Mouse (Mus musculus) cerebellum, postnatal 4 days (tissue): Measurements from ENCODE around the gene Fam43a.
A peak's percentile ranks its signal among the peaks of the same experiment; 100 is the strongest.

Experiments used
- DNase-seq, 2 experiments: peaks; one replicate each; pipeline ENCODE4 v3.0.0; 2022; ENCODE audit warnings: low spot score in 2 of 2, mixed read lengths in 1 of 2

Gene Fam43a

DNA sequence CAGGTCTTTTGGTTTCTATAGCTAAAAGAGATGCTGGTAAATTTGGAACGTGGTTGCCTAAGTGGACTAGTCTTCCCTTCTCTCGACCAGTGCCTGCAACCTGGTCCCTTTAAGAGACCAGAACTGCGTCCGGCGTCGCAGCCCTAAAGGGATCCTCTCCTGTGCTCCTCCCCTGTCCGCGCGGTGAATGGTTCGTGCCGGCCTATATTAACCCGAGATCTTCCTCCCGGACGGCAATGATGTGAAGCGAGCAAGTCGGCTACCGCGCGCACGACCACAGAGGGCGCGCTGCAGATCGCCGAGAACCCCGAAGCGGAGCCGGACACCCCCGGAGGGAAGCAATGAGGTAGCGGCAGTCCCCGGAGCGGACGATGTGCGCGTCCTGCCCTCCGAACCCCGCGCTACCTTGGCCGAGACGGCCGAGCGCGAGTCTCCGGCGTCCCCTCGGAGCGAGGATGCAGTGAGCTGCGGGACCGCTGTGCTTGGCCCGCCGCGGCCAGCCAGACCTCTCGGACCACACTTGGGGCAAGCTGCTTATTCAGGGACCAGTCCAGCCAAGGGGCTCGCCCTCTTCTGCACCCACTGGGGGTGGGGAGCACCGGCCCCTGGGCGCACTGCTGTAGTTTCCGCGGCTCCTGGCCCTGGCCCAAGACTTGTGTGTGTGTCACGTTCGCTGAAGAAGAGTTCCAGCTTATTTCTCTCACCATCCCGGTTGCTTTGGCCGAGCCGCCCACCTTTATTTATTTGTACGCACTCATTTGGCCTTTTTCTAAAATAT, at the start of gene Fam43a:
Gene Fam43a, plus strand, starts transcription at position 233 of the 778 bp plus-strand sequence.
- DNase-seq = peak; percentile 73 to 85

DNA sequence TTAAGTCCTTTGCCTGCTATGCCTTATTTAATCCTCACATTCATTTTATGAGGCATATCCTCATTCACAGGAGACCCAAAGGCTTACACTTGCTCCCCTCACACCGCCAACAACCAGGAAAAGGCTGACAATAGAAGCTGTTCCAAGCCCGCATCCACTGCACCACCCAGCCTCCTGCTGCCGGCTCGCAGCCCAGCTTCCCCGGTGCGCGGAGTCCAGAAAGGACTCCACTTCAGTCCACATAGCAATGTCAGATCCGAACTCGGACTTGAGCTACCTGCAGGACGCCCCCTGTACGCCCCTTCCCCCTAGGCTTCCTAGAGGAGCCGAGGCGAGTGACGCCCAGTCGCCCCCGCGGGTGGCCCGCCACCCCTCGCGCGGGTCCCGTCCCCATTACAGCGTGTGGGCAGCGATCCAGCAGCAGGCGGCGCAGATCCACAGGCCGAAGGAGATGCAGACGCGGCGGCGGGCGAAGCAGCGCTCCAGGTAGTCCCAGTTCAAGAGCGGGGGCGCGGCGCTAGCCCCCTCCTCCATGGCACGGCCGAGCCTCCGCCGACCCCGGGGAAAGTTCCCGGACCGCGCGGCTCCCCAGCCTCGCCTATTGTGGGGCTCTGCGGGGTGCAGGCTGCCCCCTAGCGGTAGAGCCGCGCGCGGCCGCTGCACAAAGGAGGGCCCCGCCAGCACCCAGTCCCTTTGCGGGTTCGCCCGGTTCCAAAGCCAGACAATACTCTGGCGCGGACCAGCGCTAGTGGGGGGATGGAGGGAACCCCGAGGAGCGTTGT, 49.4 kb upstream of the Fam43a start:
- DNase-seq = peak; percentile 74 to 86

DNA sequence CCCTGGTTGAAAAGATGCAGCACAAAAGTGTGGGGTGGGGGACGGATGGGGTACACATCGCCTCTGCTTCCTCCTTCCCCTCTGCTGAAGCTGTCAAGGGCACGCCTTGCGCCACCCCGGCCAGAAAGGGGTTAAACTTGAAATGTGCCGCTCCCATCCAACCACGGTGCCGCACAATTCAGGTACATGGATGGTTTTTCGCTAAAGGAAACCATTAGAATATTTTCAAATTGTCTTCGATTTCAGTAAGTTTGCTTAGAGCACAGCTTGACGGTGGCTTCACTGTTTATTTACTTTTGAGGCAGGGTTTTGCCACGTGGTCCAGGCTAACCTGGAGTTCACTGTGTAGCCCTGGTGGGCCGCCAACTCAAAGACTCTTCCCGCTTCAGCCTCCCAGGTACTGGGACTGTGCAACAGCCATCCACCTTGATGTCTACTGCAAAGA, 48.8 kb upstream of the Fam43a start, which contains the start of gene Tmem44:
Gene Tmem44, minus strand, starts transcription at position 95 of the 445 bp plus-strand sequence.
- DNase-seq = no peak

DNA sequence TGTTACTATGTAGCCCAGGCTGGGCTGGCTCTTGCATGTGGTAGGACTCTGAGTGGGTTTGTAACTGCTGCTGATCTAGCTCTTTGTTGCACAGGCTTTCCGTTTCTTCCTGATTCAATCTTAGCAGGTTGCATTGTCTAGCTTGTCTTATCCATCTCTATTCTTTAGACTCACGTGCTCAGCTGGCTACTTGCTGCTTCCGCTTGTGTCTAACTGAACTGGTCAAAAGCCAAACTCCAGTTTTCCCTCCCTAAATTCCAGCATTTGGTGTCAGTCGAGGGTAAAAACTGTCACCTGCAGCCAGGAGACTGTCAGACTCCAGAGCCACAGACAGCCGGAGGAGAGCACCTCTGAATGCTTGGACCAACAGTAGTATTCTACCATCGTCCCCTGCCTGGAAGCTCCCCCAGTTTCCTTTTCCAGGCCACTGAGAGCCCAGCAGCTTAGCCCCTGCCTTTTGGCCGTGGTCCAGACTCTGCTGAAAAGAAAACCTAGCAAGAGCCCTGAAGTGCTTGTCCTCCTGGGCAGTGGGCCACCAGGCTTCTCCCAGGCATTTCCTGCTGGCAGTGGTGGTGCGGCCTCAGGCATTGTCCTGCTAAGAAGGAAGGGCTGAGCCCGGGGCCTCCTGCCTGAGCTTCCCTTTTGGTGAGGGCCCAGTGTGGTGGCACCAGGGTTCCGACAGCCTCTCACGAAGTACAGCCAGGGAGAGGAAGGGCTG, 46.7 kb upstream of the Fam43a start:
- peak; percentile 59 to 77 for DNase-seq

DNA sequence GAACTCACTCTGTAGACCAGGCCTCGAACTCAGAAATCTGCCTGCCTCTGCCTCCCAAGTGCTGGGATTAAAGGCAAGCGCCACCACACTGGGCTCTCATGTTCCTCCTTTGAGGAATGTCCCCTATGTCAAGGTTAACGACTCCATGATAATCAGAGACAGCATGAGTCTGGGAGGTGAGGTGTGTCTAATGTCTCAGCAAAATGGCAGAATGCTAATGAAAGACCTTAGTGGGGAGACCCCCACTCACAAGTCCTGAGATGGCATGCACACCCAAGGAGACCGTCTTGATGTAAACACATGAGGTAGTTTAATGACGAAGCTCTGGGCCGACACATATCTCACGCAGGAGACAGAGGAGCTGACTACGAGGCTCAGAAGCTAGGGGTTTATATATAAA, 45.4 kb upstream of the Fam43a start:
- no peak for DNase-seq

DNA sequence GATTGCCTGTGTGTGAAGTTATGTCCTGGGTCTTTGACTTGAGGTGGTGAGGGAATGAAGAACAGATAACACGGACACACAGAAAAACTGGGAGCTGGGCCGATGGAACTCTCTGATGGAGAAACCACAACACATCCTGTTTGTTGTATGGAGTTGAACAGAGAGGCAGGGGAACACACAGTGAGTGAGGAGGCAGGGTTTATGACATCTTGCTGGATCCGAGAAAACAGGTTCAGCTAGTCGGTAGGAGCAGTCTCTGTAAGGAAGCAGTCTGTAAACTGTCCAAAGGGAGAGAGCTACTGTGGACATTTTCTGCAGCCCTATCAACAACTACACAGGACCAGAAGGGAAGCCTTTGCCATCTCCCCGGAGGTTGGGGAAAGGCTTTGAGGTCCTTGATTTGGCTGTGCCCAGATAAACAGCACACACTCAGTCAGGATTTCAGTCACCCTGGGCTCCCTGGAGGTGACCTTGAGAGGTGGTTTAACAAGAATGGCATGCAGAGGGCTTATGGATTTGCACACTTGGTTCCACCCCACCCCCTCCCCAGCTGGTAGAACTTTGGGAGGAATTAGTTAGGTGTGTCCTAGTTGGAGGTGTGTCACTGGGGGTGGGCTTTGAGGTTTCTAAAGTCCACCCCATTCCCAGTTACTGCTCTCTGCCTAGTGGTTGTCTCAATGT, 40.1 kb upstream of the Fam43a start:
- no peak for DNase-seq

DNA sequence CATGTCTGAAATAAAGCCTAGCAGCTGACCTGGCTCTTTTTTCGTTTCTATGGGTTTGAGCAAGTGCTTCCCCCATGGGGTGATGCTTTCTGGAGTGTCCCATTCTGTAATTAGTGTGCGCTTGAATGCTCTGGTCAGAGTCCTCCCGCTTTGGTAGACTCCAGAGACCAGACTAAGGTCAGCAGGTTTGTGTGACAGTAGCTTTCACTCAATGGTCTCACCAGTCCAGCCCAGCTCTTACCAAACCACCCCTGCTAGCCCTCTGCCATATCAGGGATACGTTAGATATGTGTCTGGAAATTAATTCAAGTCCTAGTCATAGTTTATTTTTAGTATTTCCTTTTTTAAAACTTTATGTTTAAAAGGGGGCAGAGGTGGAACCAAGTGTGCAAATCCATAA, 38.9 kb upstream of the Fam43a start:
- no peak for DNase-seq

DNA sequence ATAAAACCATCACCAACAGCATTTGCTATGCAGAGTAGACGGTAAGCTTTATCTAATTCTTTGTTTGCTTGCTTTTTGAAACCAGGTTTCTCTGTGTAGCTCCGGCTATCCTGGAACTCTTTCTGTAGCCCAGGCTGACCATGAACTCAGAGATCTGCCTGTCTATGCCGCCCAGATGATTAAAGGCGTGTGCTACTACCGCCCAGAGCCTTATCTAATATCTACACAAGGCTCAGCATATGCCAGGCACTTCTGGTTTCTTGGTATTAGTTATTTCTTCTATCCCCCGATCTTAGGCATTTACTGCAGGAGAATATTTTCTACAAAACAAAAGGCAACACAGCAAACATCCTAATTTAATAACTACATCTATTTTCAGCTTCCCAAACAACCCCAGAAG, 33.9 kb upstream of the Fam43a start:
- DNase-seq = no peak

DNA sequence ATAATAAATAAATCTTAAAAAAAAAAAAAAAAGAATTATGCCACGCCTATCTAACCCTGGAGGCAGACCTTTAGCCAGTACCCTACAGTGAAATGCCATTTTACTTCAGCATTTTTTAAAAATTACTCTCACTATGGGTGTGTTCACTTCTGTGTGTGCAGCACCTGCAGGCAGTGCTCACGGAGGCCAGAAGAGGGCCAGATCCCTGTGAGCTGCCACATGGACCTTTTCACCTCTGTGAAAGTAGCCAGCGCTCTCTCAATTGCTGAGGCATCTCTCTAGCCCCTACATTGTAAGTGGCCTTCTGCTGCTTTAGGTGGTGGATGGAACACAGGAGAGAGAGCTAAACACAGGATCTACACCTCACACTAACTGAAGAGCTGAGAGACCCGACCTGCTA, 29.4 kb upstream of the Fam43a start:
- no peak for DNase-seq

DNA sequence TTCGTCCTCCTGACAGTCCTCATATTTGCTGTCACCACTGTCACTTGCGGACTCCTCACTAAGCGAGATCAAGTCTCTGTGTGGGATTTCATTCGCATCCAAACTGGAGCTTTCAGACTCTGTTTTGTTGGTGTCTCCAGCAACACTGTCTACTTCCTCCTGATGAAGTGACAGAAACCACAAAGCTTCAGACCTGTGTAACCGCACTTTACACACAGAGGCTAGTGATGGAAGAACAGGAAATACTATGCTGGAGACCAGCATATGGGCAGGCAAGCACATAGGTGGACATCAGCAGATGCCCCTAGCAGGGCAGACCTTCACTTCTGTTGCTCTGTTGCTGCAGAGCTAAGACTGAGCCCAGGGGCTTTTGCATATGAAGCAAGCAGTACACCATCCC, 28.1 kb upstream of the Fam43a start:
- DNase-seq = no peak

DNA sequence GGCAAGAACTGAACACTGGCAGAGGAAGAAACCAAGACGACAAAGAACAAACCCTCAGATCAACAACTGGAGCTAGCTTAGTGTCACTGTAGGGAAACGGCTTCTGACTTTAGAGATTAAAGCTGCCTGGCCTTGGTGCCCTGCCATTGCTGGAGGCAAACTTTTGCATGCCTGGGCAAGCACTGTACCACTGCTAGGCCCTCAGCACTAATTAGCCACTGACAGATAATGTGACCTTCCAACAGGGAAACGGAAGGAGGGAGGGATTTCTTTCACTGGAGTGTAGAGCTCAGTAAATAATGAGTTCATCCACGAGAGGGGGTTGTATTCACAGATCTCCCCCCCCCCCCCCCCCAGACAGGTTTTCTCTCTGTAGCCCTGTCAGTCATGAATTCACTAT, 27.3 kb upstream of the Fam43a start:
- no peak for DNase-seq

DNA sequence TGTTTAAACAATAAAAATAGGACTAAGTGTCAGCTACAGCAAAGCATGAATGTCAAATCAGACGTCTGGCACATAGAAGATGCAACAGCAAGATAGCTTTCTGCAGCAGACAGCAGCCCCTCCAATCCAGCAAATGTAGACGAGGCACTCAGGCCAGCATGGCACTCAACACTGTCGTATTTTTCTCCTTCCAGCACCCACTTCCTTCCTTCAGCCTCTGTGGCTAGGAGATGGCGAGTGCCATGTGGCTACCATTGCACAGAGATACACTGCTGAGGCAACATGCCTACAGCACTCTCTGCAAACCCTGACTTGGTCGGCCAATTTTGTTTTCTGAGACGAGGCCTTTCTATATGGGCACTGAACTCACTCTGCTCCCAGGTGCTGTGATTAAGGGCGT, 23.7 kb upstream of the Fam43a start:
- DNase-seq = no peak

DNA sequence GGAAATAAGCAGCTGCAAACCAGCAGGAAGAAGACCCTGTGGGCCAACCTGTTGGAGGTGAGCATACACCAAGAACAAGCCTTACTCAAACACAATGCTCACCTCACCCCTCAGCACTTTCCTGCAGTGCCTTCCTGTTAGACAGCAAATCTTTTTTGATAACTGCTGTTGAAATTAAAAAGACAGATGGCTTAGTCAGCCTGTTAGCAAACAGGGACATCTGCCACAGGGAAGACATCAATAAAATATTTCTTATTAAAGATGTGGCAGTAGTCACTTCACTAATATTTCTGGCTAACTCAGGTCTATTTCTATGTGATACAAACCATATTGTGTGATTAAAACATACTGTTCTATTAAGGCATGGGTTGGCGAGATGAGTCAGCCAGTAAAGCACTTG, 23.1 kb upstream of the Fam43a start:
- DNase-seq = no peak

DNA sequence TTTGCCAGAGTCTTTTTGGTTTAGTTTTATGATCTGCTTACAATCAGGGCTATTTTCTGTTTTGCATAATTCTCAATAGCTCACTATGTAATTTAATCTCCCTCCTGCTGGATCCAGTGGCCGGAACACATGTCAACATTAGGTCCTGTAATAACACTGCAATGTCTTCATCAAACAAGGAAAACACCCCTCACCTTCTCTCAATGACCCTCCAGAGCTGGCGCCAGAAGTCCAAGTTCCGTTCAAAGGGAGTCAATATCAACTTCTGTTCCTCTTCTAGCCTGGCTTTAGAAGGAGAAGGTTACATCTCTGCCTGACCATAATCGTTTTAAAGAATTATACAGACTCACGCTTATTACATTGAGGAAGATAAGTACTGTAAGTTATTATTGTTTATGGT, 18.8 kb upstream of the Fam43a start:
- no peak for DNase-seq

DNA sequence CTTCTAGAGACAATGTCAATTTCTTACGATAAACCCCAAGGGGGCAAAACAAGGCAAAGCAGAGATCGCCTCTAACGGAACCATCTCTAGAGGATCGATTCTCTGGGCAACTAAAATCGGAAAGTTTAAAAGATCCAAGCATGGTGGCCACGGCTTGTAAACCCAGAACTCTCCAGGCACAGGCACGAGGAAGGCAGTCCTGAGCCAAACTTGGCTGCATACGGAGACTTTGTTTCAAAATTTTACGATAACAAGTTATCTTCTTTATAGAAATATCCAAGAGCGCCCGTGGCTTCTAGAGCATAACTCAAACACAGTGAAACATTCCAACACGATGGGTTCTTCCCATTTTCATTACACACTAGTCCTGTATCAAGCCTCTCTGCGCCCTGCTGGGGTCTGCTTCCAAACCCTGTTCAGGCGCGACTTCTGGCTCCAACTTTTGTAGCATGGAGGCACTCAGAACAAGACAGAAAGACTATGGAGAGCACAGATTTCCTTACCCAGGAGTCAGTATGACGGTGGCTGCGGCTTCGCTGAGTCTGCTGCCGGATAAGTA, 12.5 kb upstream of the Fam43a start:
- no peak for DNase-seq

DNA sequence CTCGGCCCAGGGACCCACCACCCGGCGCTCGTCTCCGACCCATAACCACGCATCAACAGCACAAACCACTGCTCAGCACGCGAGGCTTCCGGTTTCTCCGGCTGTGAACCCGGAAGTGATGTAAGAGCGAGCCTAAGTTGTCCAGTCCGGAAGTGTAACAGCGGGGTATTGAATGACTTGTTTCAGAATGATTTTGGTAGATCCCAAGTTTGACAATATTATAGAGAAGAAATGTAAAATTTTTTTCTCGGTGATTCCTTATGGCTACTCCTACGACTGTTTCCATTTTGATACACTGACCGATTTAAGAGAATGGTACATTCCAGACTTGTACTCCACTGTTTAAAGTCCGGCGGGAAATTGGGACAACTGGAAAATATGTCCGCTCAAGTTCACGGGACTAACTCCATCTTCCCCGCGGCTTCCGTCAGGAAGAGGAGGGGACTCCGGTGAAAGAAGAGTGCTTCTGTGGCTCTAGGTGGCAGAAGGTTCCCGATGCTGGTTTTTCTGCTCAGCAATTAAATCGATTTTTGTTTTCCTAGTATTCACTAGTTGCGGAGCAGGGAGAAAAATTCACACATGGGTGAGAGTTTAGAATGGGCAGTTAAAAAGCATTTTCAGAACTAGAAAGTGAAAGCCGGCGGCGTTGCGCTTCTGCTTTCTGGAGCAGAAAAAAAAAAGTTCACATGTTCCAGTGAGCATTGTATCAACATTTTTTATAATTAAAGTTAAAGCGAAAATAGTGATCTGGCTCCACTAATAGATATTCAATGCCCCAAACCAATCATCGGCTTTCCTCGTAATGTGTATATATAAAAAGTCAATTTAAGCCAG, 11.8 kb upstream of the Fam43a start, which contains the start of gene Lsg1:
Gene Lsg1, minus strand, starts transcription at position 99 of the 834 bp plus-strand sequence.
- DNase-seq = peak; percentile 52 to 84

DNA sequence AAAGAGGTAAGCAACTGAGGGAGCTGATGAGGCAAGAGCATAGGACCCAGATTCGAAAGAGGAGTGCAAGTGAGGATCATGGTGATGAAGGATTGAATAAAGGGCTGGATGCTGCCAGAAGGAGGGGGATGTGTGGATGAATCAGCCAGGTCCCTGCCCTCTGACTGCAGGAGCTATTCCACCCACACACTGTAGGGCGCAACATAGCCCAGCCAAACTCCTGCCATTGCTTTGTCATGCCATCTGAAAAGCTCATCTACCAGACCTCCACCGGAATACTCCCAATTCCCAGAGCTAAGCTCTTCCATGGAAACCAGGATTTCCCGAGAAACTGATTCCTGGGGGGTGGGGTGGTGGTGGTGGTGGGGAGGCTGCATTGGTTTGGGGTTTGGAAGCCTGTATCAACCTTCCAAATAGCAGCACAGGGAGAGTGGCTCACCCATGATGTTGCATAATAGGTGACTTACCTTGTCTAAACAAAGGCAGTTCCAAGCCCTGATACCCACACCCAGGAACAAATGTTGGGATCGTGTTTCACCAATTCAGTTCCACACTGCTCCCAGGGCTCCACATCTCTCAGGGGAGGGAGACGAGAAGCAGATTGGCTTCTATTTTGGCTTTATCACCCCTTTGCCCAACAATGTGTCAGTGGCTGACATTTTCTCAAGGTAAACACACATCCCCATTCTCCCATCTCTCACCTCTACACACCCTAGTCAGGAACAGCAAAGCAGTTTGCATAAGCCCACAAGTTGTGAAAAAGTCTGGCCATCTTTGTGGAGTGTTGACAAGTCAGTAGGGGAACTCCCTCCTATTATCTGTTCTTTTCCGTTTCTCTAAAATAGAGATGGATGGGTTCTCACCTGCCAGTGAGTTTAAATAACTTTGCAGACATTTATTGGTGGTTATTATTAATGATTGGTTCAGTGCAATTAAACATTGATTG, 9.0 kb upstream of the Fam43a start:
- DNase-seq = no peak

DNA sequence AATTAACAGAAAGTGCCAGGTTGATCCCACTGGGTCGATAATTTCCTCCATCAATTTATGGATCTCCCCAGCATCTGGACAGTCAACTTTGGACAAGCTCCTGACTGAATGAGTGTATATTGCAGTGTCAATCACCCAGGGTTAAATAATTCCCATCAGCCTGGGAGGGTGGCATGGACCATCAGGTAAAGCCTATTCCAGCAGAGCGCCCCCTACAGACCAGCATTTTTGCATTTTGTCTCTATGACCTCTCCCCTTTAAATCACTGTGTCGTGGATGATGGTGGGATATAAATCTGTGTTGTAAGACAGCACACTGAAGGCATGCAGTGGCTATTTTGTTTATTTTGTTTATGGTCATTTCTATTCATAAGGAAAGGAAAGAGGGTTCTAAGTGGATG, 7.5 kb upstream of the Fam43a start:
- DNase-seq = no peak

DNA sequence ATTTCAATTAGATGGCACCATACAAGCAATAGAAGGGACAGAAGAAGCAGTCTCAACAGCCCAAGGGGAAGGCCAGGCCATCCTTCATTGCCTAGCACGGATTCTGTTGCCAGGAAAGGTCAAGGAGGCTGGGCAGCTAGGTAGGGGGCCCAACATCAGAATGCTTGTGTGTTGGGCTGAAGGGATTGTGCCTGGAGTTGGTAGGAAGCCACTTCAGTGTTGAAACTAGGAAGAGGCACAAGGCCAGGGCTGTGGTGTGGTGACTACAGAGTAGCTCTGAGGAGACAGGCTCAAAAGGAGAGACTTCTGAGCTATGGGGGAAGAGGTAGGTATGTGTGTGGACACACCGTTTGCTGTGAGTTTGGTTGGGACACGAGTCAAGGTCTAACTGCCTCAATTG, 4.2 kb upstream of the Fam43a start:
- no peak for DNase-seq
